Mouse (Mus musculus): ENCODE measurements at regions not wholly inside any gene's neighbourhood (a gene's known extent, or its start where the extent isn't known, plus 50 kb on each side); places are given as distances from the start of the nearest gene placed in this dataset.

DNA sequence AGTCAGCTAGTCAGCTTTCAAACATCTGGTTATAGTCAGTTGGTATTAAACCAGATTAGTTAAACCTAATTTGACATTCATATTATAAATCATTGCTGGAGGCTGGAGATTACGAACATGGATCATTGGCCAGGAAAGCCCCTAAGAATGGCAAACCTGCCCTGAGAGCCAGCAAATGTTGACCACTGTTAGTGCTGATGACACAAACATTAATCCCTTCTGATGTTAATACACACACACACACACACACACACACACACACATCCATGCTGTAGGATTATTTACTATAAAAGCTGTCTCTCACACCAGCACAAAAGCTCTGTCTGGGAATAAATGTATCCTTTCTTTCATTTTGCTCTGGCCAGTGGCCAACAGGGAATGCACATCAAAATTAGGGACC lies 329.4 kb upstream of the Atp2b1 start:
- no peak for DNase-seq

DNA sequence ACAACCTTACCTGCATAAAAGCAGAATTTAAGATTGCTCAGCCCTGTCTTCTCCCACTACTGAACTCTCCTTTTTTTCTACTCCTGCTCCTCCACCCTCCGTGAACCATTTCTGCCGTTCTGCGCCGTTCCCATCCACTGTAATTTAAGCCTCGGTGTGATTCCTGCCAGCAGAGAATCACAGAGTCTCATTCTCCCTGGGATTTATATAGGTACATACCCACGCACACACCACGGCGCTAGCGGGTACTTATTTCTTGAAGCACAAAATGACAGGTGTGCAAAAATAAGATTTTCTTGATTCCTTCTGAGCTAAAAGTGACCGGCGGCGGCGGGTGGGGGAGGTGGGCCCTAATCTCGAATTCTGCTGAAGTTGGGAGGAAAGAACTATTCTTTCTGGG lies 324.5 kb upstream of the Atp2b1 start:
- DNase-seq: no peak

DNA sequence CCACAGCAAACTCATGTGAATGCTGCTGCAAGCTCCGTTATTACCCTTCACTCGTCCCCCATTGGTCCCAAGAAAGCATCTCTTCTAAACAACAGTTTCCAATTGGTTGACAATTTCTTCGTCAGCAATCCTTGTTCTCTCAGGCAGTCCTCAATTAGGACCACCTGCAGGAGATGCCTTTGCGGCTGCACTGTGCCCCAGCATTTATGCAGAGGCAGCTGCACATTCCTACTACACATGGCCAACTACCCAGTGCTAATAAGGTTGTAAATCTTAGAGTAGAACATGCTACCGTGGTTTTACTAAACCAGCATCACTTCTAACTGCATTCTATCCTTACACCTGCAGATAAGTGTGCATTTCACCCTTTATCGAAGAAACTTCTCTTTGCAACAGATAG lies 322.1 kb upstream of the Atp2b1 start:
- no peak for DNase-seq

DNA sequence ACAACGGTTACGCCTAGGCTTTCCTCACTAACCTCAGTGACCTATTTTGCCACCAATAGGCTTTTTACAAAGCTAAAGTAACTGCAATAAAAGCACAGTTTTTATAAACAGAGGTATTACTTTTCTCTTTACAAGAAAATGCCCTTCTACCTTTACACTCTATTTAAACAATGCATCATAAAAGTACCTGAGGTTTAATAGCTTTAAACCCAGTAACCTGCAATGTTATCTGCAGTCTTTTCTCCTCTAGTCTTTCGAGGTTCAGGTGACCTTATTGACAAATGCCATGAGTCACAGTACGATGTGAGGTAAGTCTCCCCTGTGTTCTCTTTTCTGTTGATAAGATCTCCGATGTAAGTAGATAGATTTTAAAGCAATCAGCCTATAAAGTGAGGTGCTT lies 320.3 kb upstream of the Atp2b1 start:
- DNase-seq: no peak

DNA sequence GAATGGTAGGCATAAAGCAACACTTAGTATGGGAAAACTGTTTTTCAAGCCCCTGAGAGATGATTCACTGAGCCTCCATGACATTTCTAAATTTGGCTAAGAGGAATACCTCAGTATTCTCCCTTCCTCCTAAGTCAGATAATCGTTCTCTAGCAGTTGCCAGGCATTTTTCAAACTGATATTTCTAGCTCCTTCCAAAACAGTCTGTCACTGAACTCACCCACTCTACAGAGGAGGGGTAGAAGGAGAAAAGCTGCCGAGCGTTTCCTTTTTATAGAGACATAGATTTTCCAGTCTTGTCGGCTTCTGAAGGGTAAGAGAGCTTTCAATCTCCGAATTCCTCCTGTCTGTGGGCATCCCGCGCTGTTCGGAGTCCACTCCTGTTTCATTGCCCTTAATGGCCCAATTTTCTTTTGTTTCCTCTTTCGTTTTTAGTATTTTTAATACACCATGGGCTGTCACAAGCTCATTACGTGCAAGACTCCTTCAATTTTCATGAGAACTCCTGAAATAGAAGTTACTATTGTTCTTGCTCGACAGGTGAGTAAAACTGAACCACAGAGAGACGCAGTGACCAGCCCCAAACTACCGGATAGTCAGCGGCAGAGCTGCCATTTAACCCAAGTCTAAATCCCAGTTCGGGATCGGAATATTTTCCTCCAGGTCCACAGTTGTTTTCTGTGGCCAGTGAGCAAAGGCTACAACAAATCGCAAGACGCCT lies 305.8 kb upstream of the Atp2b1 start:
- no peak for DNase-seq

DNA sequence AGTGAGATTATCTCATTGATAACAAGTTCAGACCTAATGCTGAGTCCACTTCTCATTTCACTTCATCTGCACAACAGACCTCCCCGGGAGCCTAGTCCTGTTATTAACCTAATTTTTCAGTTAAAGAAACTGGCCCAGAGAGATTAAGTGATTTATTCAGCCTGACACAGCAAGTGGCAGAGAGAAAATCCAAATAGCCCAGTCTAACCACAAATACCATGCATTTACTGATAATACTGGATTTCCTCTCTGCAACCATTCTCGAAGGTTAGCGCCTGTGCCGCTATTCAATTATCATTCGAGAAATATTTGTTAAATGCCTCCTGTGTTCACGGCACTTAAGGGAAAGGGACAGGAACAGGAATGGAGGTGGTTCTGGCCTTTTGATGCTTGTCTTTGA lies 303.5 kb upstream of the Atp2b1 start:
- DNase-seq: no peak

DNA sequence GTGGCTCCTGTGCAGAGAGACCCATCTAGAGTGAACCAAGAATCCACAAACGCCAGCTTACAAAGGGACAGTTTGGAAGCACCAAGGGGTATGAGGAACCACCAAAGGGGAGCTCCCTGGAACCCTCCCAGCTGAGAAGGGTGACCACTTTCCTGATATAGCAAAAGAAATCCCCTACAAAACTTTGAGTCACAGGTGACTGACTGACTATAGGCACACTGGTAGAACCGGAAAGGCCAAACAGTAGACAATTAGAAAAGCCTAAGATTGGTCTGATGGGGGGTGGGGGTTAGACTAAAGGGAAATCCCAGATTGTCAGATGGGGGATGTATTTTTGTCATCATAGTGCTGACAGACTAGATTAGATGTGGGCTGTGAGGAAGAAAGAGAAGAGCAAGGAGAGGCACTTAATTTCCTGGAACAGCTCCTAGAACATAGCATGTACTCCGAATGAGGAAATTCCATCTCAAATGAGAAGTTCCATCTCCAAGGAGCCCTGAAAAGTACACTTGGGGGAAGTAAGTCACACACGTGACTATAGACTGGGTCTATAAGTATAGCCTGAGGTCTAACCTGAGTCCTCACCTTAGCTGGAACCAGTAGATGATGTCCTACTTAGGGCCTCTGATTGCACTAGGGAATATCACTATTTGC lies 302.4 kb upstream of the Atp2b1 start:
- no peak for DNase-seq

DNA sequence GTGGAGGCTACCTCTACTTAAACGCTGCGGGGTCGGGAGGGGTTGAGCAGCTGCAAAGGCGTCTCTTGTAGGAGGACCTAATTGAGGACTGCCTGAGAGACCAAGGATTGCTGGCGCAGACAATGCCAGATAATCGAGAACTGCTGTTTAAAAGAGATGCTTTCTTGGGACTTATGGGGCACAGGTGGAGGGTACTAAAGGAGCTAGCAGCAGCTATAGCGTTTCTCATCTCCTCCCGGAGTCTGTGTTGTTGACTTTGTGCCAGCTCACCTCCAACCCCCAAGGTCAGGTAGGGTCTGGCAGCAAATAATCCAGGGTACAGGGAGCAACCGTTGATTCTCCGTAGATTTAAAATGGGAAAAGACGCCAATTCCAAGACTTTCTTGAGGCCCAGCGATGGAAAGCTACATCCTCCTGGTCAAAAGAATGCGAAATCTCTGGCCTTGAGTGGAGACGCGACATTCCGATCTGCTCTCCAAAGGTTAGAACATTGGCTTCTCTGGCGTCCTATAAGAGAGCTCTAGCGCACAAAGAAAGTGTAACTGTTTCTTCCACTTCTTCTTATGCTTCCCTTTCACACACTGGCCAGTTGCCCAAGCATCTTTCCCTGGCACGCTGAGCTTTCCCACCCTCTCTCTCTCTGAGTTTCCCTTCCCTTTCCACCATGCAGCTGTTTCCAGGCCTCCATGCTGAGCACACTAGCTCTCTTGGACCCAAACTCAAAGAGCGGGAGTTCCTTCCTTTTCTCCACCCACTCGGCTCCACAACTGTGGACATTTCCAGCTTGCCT lies 295.3 kb upstream of the Atp2b1 start:
- no peak for DNase-seq

DNA sequence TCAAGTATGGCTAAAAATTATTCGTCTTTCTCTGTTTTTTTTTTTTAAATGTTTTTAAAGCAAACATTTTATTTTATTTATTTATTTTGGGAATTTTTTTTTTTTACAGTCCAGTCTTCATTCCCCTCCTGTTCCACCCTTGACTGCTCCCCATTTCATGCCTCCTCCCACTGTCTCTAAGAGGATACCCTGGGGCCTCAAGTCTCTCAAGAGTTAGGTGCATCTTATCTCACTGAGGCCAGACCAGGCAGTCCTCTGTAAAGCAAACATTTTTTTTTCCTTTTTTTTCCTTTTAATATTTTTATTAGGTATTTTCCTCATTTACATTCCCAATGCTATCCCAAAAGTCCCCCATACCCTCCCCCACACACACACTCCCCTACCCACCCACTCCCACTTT lies 290.1 kb upstream of the Atp2b1 start:
- no peak for DNase-seq

DNA sequence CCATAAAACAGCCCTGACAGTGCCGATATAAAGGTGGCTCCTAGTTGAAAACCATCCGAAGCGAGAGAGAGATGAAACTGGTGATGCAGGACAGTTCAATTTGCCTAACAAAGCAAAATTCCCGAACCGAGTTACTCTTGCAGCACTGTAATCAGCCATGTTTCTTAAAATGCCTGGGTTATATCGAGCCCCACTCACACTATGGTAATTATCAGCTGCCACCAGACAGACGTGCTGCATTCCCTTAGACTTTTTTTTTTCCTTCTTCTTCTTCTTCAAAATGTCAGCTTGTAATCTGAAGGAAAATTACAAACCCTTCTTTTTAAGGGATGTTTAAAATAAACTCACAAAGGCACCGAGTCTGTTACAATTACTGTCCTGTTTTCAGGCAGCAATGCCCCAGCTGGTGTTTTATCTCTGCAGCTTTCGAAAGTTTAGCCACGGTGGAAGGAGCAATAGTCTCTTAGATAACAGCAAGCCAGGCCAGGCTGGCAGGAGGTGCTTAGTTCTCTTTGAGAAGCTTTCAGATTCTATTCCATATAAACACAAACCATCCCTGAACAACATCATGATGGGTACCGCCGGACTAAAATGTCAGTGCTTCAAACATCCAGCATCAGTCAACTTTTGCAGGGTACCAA lies 289.4 kb upstream of the Atp2b1 start:
- DNase-seq: no peak

DNA sequence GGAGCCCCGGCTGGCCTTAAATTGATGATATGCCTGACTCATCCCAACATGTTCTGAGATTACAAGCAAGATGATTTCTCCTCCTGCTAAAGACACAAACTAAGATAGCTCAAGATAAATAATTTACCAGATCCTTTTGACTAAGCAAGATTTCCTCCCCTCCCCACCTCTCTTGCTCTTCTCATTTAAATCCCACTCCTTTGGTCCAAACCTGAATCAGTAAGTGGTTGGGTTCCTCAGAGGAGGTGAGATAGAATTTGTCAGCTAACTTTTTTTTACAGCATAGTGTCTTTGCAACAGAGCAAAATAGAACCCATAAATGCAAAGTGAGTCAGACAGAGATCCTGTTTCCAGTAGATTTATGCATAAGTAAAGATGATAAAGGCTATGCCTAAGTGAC lies 286.0 kb upstream of the Atp2b1 start:
- DNase-seq: no peak

DNA sequence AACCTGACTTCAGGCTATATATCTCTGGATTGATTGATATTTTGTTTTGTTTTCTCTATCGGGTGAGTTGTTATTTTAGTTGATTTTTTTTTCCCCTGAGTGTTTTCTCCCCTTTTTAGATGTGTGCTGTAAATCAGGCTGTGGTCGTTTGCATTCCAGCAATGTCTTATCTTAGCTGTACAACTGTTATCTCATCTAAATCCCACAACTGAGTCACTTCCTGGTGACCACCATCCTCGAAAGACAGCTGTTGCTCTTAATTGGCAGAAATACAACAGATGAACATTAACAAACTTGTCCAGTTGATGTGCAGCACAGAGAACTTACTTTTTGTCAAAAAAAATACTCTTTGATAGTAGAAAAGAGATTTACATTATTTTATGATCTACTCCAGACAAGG lies 285.0 kb upstream of the Atp2b1 start:
- DNase-seq: no peak

DNA sequence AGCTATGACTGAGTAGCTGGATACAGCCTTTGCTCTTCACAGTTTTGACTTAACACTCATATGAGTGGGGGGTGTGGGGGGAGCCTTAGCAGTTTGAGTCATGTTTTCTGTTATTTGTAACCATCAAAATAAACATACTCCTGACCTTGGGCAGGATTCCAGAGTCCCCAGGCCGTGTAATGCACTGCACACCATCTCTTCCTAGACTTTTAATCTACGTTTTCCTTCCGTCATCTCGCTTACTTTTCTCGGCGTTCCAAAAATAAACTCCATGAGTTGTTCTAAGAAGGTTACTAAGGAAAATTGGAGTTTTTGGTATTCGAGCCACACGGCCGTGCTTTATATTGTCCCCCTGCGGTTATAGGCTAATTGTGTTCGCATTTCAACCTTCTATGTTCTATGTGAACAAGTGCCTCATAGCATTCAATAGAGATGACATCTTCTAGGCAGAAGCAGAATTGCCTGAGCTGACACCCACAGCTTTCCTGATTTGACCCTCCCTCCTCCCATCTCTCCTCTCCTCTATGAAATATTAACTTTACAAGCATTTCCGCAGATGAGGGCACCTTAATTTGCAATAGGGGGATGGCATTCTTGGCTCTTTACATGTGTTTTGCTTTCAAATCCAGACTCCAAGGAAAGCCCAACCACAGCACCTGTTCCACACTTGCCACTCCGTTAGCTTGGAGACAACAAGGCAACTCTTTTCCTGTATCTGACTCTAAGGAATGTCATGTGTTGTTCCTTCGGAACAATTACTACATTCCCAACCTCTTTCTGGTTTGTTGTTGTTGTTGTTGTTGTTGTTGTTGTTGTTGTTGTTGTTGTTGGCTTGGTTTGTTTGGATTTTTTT lies 276.2 kb upstream of the Atp2b1 start:
- DNase-seq: no peak

DNA sequence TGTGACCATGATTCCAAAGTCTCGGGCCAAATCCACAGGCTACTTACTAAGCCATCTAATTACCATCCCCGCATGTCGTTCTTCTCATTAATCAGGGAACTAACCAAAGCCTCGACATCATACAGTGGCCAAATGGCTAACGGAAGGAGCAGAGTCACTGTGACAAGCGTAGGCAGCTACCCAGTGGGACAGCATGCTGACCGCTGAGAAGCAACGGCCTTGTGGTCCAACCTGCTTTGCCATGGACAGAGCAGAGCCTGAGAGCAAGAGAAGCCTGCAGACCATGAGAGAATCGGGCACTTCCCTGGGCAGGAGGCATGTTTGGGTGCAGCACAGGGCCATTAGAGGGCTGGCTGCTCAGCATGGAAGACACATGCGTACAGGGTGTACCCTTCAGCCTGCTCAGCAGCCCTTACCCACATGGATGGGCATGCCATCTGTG lies 268.5 kb upstream of the Atp2b1 start:
- DNase-seq: peak; percentile 70 to 72

DNA sequence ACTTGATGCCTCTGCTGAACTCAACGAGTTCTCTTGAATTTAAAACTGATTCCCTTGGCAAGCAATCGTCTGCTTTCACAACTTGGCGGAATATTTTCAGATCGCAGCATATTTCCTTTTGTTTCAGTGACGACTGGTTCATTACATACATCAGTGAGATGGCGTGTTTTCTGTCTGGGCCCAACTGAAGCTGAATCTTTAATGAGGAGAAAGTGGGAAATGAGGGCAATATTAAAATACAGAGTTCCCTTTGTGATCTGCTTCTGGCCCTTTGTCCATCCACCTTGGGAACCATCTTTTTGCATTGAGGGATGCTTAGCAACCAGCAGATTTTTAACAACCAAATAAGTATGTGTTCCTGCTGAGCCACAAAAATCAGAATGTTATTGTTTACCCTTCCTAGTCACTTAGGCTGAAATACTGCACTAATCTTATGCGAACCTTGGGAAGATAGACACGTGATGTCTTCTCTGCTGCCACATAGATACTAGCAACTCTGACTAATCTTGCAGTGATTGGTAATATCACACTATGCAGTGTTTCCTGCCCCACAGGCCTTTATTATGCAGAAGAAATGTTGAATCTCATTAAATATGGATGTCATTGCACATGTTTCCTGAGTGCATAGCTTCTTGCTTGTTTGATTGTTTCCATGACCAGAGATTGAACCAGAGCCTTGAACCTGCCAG lies 267.8 kb upstream of the Atp2b1 start:
- DNase-seq: no peak

DNA sequence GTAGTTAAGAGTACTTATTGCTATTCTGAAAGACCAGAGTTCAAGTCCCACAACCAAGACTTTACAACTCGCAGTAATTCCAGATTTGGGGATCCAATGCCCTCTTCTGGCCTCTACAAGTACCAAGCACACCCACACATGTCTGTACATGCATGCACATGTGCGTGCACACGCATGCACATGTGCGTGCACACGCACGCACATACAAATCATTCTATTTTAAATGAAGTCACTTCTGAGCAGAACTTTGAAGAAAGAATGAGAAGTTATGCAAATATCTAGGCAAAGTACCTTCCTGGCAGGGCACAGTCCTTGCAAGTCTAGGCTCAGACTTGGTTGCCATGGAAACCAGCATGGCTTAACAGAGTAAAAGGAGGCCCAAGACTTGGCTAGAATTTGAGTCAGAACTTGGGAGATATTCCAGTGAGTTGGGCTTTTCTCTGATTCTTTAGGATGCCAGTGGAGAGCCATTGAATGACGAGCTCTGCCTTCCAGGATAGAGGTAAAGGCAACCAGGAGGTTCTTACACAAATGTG lies 265.4 kb upstream of the Atp2b1 start:
- no peak for DNase-seq

DNA sequence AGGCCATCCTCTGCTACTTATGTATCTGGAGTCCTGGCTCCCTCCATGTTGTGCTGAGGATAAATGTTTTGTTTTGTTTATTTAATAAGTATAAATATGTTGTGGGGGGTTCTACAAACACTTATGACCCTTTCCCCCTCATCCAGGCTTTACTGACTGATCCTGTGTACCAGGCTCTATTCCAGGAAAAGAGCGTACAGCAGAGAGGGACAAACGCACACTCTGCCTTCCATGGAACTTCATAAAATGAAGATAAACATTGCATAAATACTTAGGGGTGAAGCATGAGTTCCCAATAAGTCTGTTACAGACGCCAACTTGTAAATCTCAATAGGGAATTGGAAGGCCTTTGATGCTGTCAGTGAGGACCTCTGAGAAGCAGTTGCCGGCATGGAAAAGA lies 263.7 kb upstream of the Atp2b1 start:
- DNase-seq: no peak

DNA sequence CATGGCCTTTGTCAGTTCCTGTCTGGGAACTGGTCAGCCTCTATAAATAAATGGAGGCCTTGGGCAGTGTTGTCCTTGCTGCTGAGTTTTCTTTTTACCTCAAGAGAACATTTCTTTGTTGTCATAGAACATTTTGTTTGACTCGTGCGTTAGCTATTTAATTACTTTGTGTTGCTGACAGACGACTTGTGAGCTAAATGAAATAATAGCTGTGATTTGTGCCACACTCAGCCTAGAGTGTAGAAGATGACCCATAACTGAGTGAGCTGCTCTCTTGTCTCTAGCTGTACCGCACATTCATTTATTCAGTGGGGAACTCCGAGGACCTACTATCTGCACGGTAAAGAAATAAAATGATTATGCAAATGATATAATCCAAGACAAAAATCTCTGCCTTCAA lies 263.1 kb upstream of the Atp2b1 start:
- no peak for DNase-seq

DNA sequence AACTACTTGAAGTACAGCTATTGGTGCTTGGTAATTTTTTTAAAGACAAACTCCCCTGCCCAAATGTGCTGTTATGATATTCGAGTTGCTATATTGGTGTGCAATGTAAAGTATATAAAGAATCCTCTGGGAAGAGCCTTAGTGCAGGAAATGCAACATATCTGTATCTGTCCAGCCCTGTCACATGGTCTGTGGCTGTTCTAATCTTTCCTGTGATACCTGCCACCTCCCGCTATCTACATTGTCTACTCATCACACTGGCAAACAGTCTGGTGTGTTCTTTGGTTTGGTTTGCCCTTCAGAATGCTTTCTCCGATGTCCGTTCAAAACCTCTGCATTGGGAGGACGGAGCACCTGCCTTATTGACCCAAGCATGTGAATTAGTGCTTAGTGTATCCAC lies 262.6 kb upstream of the Atp2b1 start:
- DNase-seq: no peak

DNA sequence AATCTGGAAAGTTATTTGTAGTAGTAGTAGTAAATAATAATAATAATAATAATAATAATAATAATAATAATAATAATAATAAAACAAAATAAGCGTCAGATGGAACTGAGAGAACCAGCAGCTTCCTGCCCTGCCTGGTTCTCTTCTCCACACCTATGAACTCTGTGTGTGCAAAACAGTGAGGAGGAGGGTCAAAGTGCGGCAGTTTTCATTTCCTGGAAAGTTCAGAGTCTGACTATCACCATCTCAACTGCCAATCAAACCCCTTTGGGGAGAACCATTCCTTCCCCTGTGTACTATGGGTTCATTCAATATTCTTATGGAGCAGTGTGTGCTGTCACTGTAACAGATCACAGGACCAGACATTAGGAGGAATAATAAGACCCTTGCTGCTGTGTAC lies 262.1 kb upstream of the Atp2b1 start:
- no peak for DNase-seq

DNA sequence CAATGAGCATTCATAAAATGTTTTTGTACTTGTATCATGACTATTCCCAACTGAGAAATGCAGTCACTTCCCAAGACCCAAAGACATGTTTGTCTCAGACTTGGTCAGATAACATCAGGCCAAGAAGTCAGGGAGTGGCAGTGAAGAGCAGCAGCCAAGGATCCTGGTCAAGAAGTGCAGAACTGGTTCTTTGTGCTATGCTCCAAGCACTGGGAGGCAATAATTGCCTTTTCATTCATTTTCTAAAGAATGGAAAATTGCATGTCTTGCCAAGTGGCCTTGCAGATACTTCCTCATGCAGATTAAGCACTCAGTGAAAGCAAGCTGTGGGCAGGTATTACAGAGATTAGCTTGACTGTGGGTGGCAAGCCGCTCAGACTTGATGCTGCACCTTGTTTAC lies 253.5 kb upstream of the Atp2b1 start:
- DNase-seq: no peak
